Mouse (Mus musculus) midbrain, embryonic 13.5 days (tissue): ENCODE measurements around the gene Fa2h. TPM values are rescaled to one million over a fixed set of nuclear protein-coding genes. Genes with fewer than 3 reads are reported as not detected.

Experiments
- polyA plus RNA-seq: library from polyadenylated mRNA; unstranded; fragments of >200 nt; fragmentation: Nextera tagmentation; extraction: Ambion mirVana; gene quantifications from 2 replicates; pipeline ENCODE4 v1.2.1, GENCODE M21; 2015

Gene Fa2h
- polyA plus RNA-seq, 1 experiment from 2014 or later, result 0.08 TPM

Other genes with a start within 250 kb of the Fa2h start
- gene Glg1, start 134.6 kb downstream of the Fa2h start, polyA plus RNA-seq, result 67.4 and 77.3 TPM in 2 replicates
- gene Rfwd3, start 93.6 kb downstream of the Fa2h start, polyA plus RNA-seq, result 36.3 and 37.5 TPM in 2 replicates
- 0.32 and 0.38 TPM in 2 replicates for gene Mlkl, start 55.6 kb downstream of the Fa2h start, polyA plus RNA-seq
- 6.7 TPM in 2 replicates for gene Wdr59, start 128.3 kb upstream of the Fa2h start, polyA plus RNA-seq
- 62.4 and 80.7 TPM in 2 replicates for gene Znrf1, start 142.3 kb upstream of the Fa2h start, polyA plus RNA-seq
- 0.39 and 0.50 TPM in 2 replicates for gene Ldhd, start 236.6 kb upstream of the Fa2h start, polyA plus RNA-seq
- gene Zfp1, start 249.6 kb upstream of the Fa2h start, polyA plus RNA-seq, result 28.8 and 29.2 TPM in 2 replicates